Mouse (Mus musculus) ES-Bruce4 (cell line): ENCODE data around the gene Cmbl. TPM values are rescaled to one million over a fixed set of nuclear protein-coding genes. Genes with fewer than 3 reads are reported as not detected.

ENCODE experiments used
- H3K27ac ChIP-seq: 2 replicates; pipeline ENCODE4 v1.5.1; 2012; ENCODE audit warnings: low read length, inconsistent platforms; ENCODE audit not compliant: insufficient read depth
- H3K27me3 ChIP-seq: 2 replicates; pipeline ENCODE4 v1.6.1; 2012; ENCODE audit warnings: mild to moderate bottlenecking, low read length, inconsistent platforms; ENCODE audit not compliant: control insufficient read depth, poor library complexity, insufficient read depth, severe bottlenecking
- H3K36me3 ChIP-seq: 2 replicates; pipeline ENCODE4 v1.6.1; 2012; ENCODE audit warnings: inconsistent platforms, mild to moderate bottlenecking, low read length, moderate library complexity; ENCODE audit not compliant: control insufficient read depth, poor library complexity, insufficient read depth, severe bottlenecking
- H3K4me1 ChIP-seq: one replicate; pipeline ENCODE4 v1.8.1; 2011; ENCODE audit warnings: low read length; ENCODE audit not compliant: control insufficient read depth, insufficient read depth
- H3K4me3 ChIP-seq: 2 replicates; pipeline ENCODE4 v1.5.1; 2011; ENCODE audit warnings: low read depth, mild to moderate bottlenecking, low read length
- H3K9ac ChIP-seq: 2 replicates; pipeline ENCODE4 v1.6.1; 2012; ENCODE audit warnings: low read depth, mild to moderate bottlenecking, inconsistent platforms; ENCODE audit not compliant: poor library complexity, severe bottlenecking
- H3K9me3 ChIP-seq: replicated peaks from 2 replicates; pipeline ENCODE4 v1.6.1; 2012; ENCODE audit warnings: mild to moderate bottlenecking, low read length, inconsistent platforms; ENCODE audit not compliant: control insufficient read depth, poor library complexity, insufficient read depth, severe bottlenecking
- CTCF ChIP-seq: IDR thresholded peaks from one replicate; pipeline ENCODE4 v1.8.1; 2011; ENCODE audit warnings: low read depth, low read length
- EP300 ChIP-seq: IDR thresholded peaks from 2 replicates; pipeline ENCODE4 v1.6.1; 2011; ENCODE audit warnings: low read depth, low read length; ENCODE audit not compliant: insufficient read depth
- POLR2A ChIP-seq: IDR thresholded peaks from one replicate; pipeline ENCODE4 v1.8.1; 2011; ENCODE audit warnings: low read length; ENCODE audit not compliant: insufficient read depth
- polyA plus RNA-seq: library from polyadenylated mRNA; stranded (reverse); fragments of >200 nt; gene quantifications from 2 replicates; pipeline ENCODE4 v1.2.4, GENCODE M21; 2011; ENCODE audit warnings: low read depth; ENCODE audit not compliant: missing spikeins, insufficient read depth, insufficient read length

Gene Cmbl
- polyA plus RNA-seq, 1 experiment = not detected

- Histone ChIP-seq H3K4me3 (no peak overlapping the region), H3K4me1 (peaks cover 7% of the 10 kb centered on the region), H3K36me3 (no peaks in the 10 kb centered on the region), H3K27ac (no peak overlapping the region), H3K9me3 (no peaks in the 10 kb centered on the region), H3K27me3 (no peaks in the 10 kb centered on the region), H3K9ac (no peak overlapping the region)
- TF ChIP-seq CTCF (no peak), EP300 (no peak), POLR2A (no peak)
Observed at GRCm38 (mm10) chr15:31538346-31538745, 26.8 kb upstream of the Cmbl start.

- TF ChIP-seq EP300 = no peak
- no peak for TF ChIP-seq CTCF
- no peak for TF ChIP-seq POLR2A
- Histone ChIP-seq H3K36me3 (no peaks in the 10 kb centered on the region), H3K9ac (no peak overlapping the region), H3K9me3 (no peaks in the 10 kb centered on the region), H3K4me3 (no peak overlapping the region), H3K27me3 (no peaks in the 10 kb centered on the region), H3K27ac (no peak overlapping the region), H3K4me1 (peaks cover 7% of the 10 kb centered on the region)
Observed at GRCm38 (mm10) chr15:31539643-31540512, 25.3 kb upstream of the Cmbl start.

- Histone ChIP-seq H3K9ac (no peak overlapping the region), H3K27ac (no peak overlapping the region), H3K36me3 (no peaks in the 10 kb centered on the region), H3K4me3 (no peak overlapping the region), H3K4me1 (peaks cover 3% of the 10 kb centered on the region), H3K9me3 (no peaks in the 10 kb centered on the region), H3K27me3 (no peaks in the 10 kb centered on the region)
- TF ChIP-seq CTCF (no peak), POLR2A (no peak), EP300 (no peak)
Observed at GRCm38 (mm10) chr15:31540513-31540802, 24.7 kb upstream of the Cmbl start.

GRCm38 (mm10) chr15:31542013-31542958, 22.9 kb upstream of the Cmbl start:
- H3K9ac ChIP-seq = 0 out of 2 replicates have a peak overlapping the region, but pooled peaks have one; percentile 14
- H3K9me3 ChIP-seq = no peaks in the 10 kb centered on the region

GRCm38 (mm10) chr15:31543246-31543645, 21.9 kb upstream of the Cmbl start:
- Histone ChIP-seq H3K27ac (no peak overlapping the region; the same call in 1 of the 2 replicates), H3K4me1 (no peaks in the 10 kb centered on the region), H3K36me3 (no peaks in the 10 kb centered on the region), H3K9me3 (no peaks in the 10 kb centered on the region), H3K4me3 (no peak overlapping the region), H3K9ac (no peak overlapping the region), H3K27me3 (no peaks in the 10 kb centered on the region)
- TF ChIP-seq POLR2A = no peak
- TF ChIP-seq EP300 = no peak
- no peak for TF ChIP-seq CTCF

More at GRCm38 (mm10) chr15:31542013-31542958, 22.9 kb upstream of the Cmbl start:
- Histone ChIP-seq H3K4me3 (0 out of 2 replicates have a peak overlapping the region, but pooled peaks have one; percentile 18), H3K27me3 (no peaks in the 10 kb centered on the region), H3K4me1 (no peaks in the 10 kb centered on the region), H3K27ac (peak overlapping the region; percentile 93), H3K36me3 (no peaks in the 10 kb centered on the region)
- TF ChIP-seq EP300 (peak; percentile 53; the same call in 1 of the 2 replicates), POLR2A (no peak), CTCF (no peak)
